Mouse (Mus musculus) inflammation-experienced regulatory T-cells (primary cell): Measurements from ENCODE around the gene Prss8. TPM values are rescaled to one million over a fixed set of nuclear protein-coding genes. Genes with fewer than 3 reads are reported as not detected.

Experiments
- polyA plus RNA-seq, 2 experiments: library from polyadenylated mRNA; unstranded; fragments of 100-300 nt; shearing (Covaris generic); gene quantifications; one replicate each; pipeline ENCODE4 v1.2.1; 2017

Gene Prss8
- polyA plus RNA-seq: 1 to 10 TPM in 1 of 2 experiments, under 1 TPM in 1; 0.76 to 1.9 TPM

DNA sequence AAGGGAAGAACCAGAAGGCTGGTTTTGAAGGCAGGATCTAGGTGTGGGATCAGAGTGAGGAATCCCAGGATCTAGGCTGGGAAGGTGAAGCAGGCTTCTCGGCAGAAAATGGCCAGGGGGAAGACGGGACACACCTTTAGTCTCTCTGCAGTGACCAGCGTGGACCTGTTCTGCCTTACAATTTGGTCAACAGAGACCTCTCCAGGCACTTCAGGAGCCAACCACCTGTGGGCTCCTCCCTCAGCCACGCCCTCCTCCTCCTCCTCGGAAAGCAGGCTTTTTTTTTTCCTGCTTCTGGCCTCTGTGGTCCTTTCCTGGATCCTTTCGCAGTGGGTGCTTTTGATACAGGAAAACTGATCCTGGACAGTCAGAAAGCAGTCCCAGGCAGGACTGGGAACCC lies at the start of gene Prss8:
Gene Prss8 (minus strand): TSS at position 182 of the 400 bp plus-strand sequence.

GRCm38 (mm10) chr7:127967004-127967921 lies 37.4 kb upstream of the Prss8 start, which contains the start of gene Fus:
Fus (plus strand) TSS chr7:127967457.

GRCm38 (mm10) chr7:127946470-127947023 lies 16.6 kb upstream of the Prss8 start, which contains the start of gene Prss36:
Prss36 (minus strand) TSS chr7:127946725.

DNA sequence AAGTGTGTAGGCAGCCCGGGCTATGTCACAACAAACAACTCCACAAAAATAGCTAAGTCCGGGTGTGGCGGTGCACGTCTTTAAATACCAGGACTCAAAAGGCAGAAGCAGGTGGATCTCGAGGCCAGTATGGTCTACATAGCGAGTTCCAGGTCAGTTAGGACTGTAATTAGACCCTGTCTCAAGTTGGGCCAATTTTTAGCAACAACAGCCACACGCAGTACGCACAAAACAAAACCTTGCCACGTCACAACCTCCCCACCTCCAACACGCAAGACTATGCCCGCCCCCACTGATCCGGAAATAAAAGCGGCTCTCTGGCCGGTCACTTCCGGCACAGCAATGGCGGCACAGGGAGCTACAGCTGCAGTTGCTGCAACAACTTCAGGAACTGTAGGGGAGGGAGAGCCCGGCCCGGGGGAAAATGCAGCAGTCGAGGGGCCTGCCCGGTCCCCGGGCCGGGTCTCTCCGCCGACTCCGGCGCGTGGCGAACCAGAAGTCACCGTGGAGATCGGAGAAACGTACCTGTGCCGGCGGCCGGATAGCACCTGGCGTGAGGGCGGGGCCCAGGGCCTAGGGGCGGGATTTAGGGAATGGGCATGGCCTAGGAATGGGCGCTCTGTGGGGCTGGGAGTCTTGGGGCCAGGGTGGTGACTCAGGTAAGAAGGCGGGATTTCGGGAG lies 17.6 kb downstream of the Prss8 start, which contains the start of gene Kat8:
Gene Kat8 (plus strand): TSS at position 327 of the 682 bp plus-strand sequence.

GRCm38 (mm10) chr7:127903971-127904796 lies 25.7 kb downstream of the Prss8 start, which contains the start of gene Bckdk:
Bckdk (plus strand) TSS chr7:127904082.

GRCm38 (mm10) chr7:127895442-127895841 lies 34.5 kb downstream of the Prss8 start, which contains the start of the genes Gm21974 and Vkorc1:
Gm21974 (minus strand) TSS chr7:127895454.
Vkorc1 (minus strand) TSS chr7:127895617.

GRCm38 (mm10) chr7:127890798-127891197 lies 39.1 kb downstream of the Prss8 start, which contains the start of gene Prss53:
Prss53 (minus strand) TSS chr7:127890970.

GRCm38 (mm10) chr7:127876467-127877348 lies 53.2 kb downstream of the Prss8 start, which contains the start of gene Zfp668:
Zfp668 (minus strand) TSS chr7:127876828.

DNA sequence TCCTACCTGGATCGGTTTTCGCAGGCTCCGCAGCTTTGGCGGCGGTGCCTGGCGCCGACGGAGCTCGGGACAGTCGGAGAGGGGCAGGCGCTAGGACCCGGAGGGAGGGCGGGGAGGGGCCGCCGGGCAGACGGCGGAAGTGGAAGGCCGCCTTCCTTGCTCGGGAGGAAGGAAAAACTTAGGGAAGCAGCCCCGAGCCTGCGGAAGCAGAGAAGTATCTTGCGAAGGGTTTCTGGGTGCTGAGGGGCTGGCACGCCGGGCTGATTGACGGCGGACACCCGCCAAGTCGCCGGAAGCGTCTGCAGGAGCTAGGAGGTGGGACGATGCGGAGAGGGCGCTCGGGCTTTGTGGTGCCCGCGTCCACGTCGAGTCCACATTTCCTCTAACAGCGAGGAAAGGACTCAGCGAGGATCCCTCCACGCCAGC lies 53.9 kb downstream of the Prss8 start, which contains the start of gene Zfp646:
Gene Zfp646 (plus strand): TSS at position 181 of the 426 bp plus-strand sequence.

Other genes with a start within 250 kb of the Prss8 start
- 10 to 100 TPM; 79.5 to 92.8 TPM for gene Bcl7c, start 221.2 kb downstream of the Prss8 start, polyA plus RNA-seq
- under 1 TPM in 1 of 2 experiments, not detected in 1; 0.19 TPM for gene Ctf1, start 217.4 kb downstream of the Prss8 start, polyA plus RNA-seq
- under 1 TPM in 1 of 2 experiments, not detected in 1; 0.21 TPM for gene Ctf2, start 197.9 kb downstream of the Prss8 start, polyA plus RNA-seq
- 1 to 10 TPM in 1 of 2 experiments, under 1 TPM in 1; 0.80 to 1.0 TPM for gene Fbxl19, start 185.6 kb downstream of the Prss8 start, polyA plus RNA-seq
- gene Orai3, start 160.3 kb downstream of the Prss8 start, polyA plus RNA-seq: 10 to 100 TPM; 20.0 to 30.8 TPM
- gene Setd1a, start 153.4 kb downstream of the Prss8 start, polyA plus RNA-seq: 1 to 10 TPM; 3.8 to 6.5 TPM
- gene Gm49388, start 144.5 kb downstream of the Prss8 start, polyA plus RNA-seq: not detected
- 1 to 10 TPM; 1.6 to 6.7 TPM for gene Hsd3b7, start 129.5 kb downstream of the Prss8 start, polyA plus RNA-seq
- gene Stx4a, start 105.8 kb downstream of the Prss8 start, polyA plus RNA-seq: 100 to 1,000 TPM; 147 to 189 TPM
- under 1 TPM; 0.51 to 0.56 TPM for gene Stx1b, start 105.6 kb downstream of the Prss8 start, polyA plus RNA-seq
- 10 to 100 TPM; 43.6 to 44.7 TPM for gene Zfp646, start 53.9 kb downstream of the Prss8 start, polyA plus RNA-seq
- gene Zfp668, start 53.3 kb downstream of the Prss8 start, polyA plus RNA-seq: 10 to 100 TPM; 13.1 to 20.9 TPM
- 1 to 10 TPM; 1.1 to 2.5 TPM for gene Prss53, start 39.1 kb downstream of the Prss8 start, polyA plus RNA-seq
- not detected for gene Gm21974, start 34.6 kb downstream of the Prss8 start, polyA plus RNA-seq
- 10 to 100 TPM; 43.9 to 54.4 TPM for gene Vkorc1, start 34.5 kb downstream of the Prss8 start, polyA plus RNA-seq
- 10 to 100 TPM; 50.0 to 58.9 TPM for gene Bckdk, start 26.0 kb downstream of the Prss8 start, polyA plus RNA-seq
- 10 to 100 TPM; 37.9 to 46.2 TPM for gene Kat8, start 17.6 kb downstream of the Prss8 start, polyA plus RNA-seq
- 1 to 10 TPM; 2.9 to 3.4 TPM for gene Prss36, start 16.6 kb upstream of the Prss8 start, polyA plus RNA-seq
- gene Fus, start 37.4 kb upstream of the Prss8 start, polyA plus RNA-seq: 100 to 1,000 TPM; 120 to 128 TPM
- gene Pycard, start 63.8 kb upstream of the Prss8 start, polyA plus RNA-seq: 100 to 1,000 TPM; 256 to 301 TPM
- gene Trim72, start 73.8 kb upstream of the Prss8 start, polyA plus RNA-seq: not detected
- gene Itgam, start 132.5 kb upstream of the Prss8 start, polyA plus RNA-seq: under 1 TPM; 0.22 to 0.40 TPM
- 1 to 10 TPM in 1 of 2 experiments, under 1 TPM in 1; 0.37 to 1.4 TPM for gene Gm49368, start 132.6 kb upstream of the Prss8 start, polyA plus RNA-seq
- under 1 TPM in 1 of 2 experiments, not detected in 1; 0.04 TPM for gene Itgax, start 199.4 kb upstream of the Prss8 start, polyA plus RNA-seq
- 1 to 10 TPM in 1 of 2 experiments, not detected in 1; 2.8 TPM for gene Itgad, start 224.3 kb upstream of the Prss8 start, polyA plus RNA-seq